Mouse (Mus musculus) lung, postnatal 14 days (tissue): ENCODE data around the gene Sap30l.
"Not testable (repeated sequence)": the region's sequence is repeated elsewhere in the genome, so short reads cannot be mapped to it uniquely, and the experiment has no call there.

Experiments used
- DNase-seq: peaks from one replicate; pipeline ENCODE4 v3.0.0; 2021

Sap30l gene

GRCm38 (mm10) chr11:57832552-57833201, 31.2 kb downstream of the Sap30l start, which contains the start of gene Hand1:
Hand1 (minus strand) TSS chr11:57832818.
- DNase-seq: no peak

GRCm38 (mm10) chr11:57833296-57833977, 32.0 kb downstream of the Sap30l start:
- DNase-seq: no peak

- no peak for DNase-seq
These were observed 32.6 kb downstream of the Sap30l start for GRCm38 (mm10) chr11:57834031-57834430.

GRCm38 (mm10) chr11:57835331-57835730, 33.9 kb downstream of the Sap30l start:
- no peak for DNase-seq

GRCm38 (mm10) chr11:57835931-57836330, 34.5 kb downstream of the Sap30l start:
- DNase-seq: no peak

- no peak for DNase-seq
These were observed 35.0 kb downstream of the Sap30l start for GRCm38 (mm10) chr11:57836401-57836800.

GRCm38 (mm10) chr11:57836872-57837680, 35.6 kb downstream of the Sap30l start:
- no peak for DNase-seq

- no peak for DNase-seq
These were observed 36.6 kb downstream of the Sap30l start for GRCm38 (mm10) chr11:57837861-57838680.

GRCm38 (mm10) chr11:57840986-57841385, 39.5 kb downstream of the Sap30l start:
- no peak for DNase-seq

- DNase-seq: no peak
These were observed 40.0 kb downstream of the Sap30l start for GRCm38 (mm10) chr11:57841391-57841790.

- DNase-seq: not testable (repeated sequence)
These were observed 45.3 kb downstream of the Sap30l start for GRCm38 (mm10) chr11:57846421-57847363.

- DNase-seq: no peak
These were observed 46.0 kb downstream of the Sap30l start for GRCm38 (mm10) chr11:57847396-57847795.

- DNase-seq: no peak
These were observed 48.9 kb downstream of the Sap30l start for GRCm38 (mm10) chr11:57850298-57850697.

- no peak for DNase-seq
These were observed 49.5 kb downstream of the Sap30l start for GRCm38 (mm10) chr11:57850931-57851330.

- DNase-seq: no peak
These were observed 52.1 kb downstream of the Sap30l start for GRCm38 (mm10) chr11:57853571-57853970.

- no peak for DNase-seq
These were observed 56.3 kb downstream of the Sap30l start for GRCm38 (mm10) chr11:57857709-57858108.
